Mouse (Mus musculus): ENCODE measurements around the gene Ube2e2. TPM values are rescaled to one million over a fixed set of nuclear protein-coding genes. Genes with fewer than 3 reads are reported as not detected.

The Ube2e2 gene
- total and polyA plus RNA-seq, 3 experiments = not detected

GRCm38 (mm10) chr14:18889571-18889970, 4.5 kb downstream of the Ube2e2 start:
- Histone ChIP-seq H3K4me1 (ENCODE audit: control insufficient read depth in 1 of 2, insufficient read depth in 2 of 2) (no peaks in the 10 kb centered on the region), H3K4me3 (replicated peaks in 1 of 3; ENCODE audit: low read depth in 2 of 3, low read length in 2 of 3, poor library complexity in 1 of 3) (no peak overlapping the region), H3K36me3 (replicated peaks in 1 of 2; ENCODE audit: control insufficient read depth in 1 of 2, insufficient read depth in 1 of 2, low read length in 1 of 2) (no peaks in the 10 kb centered on the region), H3K9me3 (replicated peaks; ENCODE audit: low read length) (peaks cover 6% of the 10 kb centered on the region), H3K4me2 (ENCODE audit: insufficient read depth, low read depth, poor library complexity, severe bottlenecking) (no peak overlapping the region), H3K27ac (ENCODE audit: insufficient read depth, low read depth) (no peak overlapping the region), H3K27me3 (replicated peaks) (no peaks in the 10 kb centered on the region), H3K9ac (ENCODE audit: insufficient read depth, low read depth) (no peak overlapping the region), H3K79me2 (replicated peaks; ENCODE audit: control insufficient read depth, extremely low read depth, insufficient read depth, poor library complexity, severe bottlenecking) (no peaks in the 10 kb centered on the region)
- no peak for TF ChIP-seq E2F4 (IDR thresholded peaks at IDR 0.05; ENCODE audit: insufficient replicate concordance, low read depth, low read length)
- TF ChIP-seq CHD1 (IDR thresholded peaks at IDR 0.05; ENCODE audit: low read depth, low read length) = no peak
- dilution Hi-C loops (cut with MboI; ENCODE audit: extremely low pct_ligation_motif_present, extremely low pct_unique_long_range_greater_than_20kb, low sequenced_read_pairs) (no loop called here), in situ Hi-C loops (cut with MboI; ENCODE audit: low pct_ligation_motif_present, low pct_unique_long_range_greater_than_20kb, low sequenced_read_pairs) (loop anchor here (5.0 kb wide), 1 partner anchor 47 kb away; no protein-coding TSS in a partner anchor)
- DNase-seq (ENCODE audit: extremely low read depth) = no peak

GRCm38 (mm10) chr14:18882493-18882892, 11.6 kb downstream of the Ube2e2 start:
- Histone ChIP-seq H3K27ac (ENCODE audit: insufficient read depth, low read depth) (no peak overlapping the region), H3K9ac (ENCODE audit: insufficient read depth, low read depth) (no peak overlapping the region), H3K4me1 (ENCODE audit: control insufficient read depth in 1 of 2, insufficient read depth in 2 of 2) (no peaks in the 10 kb centered on the region), H3K79me2 (replicated peaks; ENCODE audit: control insufficient read depth, extremely low read depth, insufficient read depth, poor library complexity, severe bottlenecking) (no peaks in the 10 kb centered on the region), H3K4me2 (ENCODE audit: insufficient read depth, low read depth, poor library complexity, severe bottlenecking) (no peak overlapping the region), H3K4me3 (replicated peaks in 1 of 3; ENCODE audit: low read depth in 2 of 3, low read length in 2 of 3, poor library complexity in 1 of 3) (no peak overlapping the region), H3K9me3 (replicated peaks; ENCODE audit: low read length) (no peaks in the 10 kb centered on the region), H3K27me3 (replicated peaks) (no peaks in the 10 kb centered on the region), H3K36me3 (replicated peaks in 1 of 2; ENCODE audit: control insufficient read depth in 1 of 2, insufficient read depth in 1 of 2, low read length in 1 of 2) (no peaks in the 10 kb centered on the region)
- dilution Hi-C loops (cut with MboI; ENCODE audit: extremely low pct_ligation_motif_present, extremely low pct_unique_long_range_greater_than_20kb, low sequenced_read_pairs) = no loop called here
- no peak for DNase-seq (ENCODE audit: extremely low read depth)
- in situ Hi-C loops (cut with MboI; ENCODE audit: low pct_ligation_motif_present, low pct_unique_long_range_greater_than_20kb, low sequenced_read_pairs) = no loop called here
- TF ChIP-seq MXI1 (IDR thresholded peaks at IDR 0.05; ENCODE audit: low read depth, low read length) = no peak
- TF ChIP-seq ELF1 (IDR thresholded peaks at IDR 0.05; ENCODE audit: low read depth, low read length) = no peak
- no peak for TF ChIP-seq SIN3A (IDR thresholded peaks at IDR 0.05; ENCODE audit: low read length)
- TF ChIP-seq HCFC1 (IDR thresholded peaks at IDR 0.05; ENCODE audit: low read depth, low read length) = no peak
- TF ChIP-seq PAX5 (IDR thresholded peaks at IDR 0.05; ENCODE audit: low read length) = no peak
- no peak for TF ChIP-seq CHD1 (IDR thresholded peaks at IDR 0.05; ENCODE audit: low read depth, low read length)
- TF ChIP-seq EP300 (IDR thresholded peaks at IDR 0.05; ENCODE audit: low read length) = no peak
- no peak for TF ChIP-seq TCF12 (IDR thresholded peaks at IDR 0.05; ENCODE audit: low read depth, low read length)
- TF ChIP-seq MAFK (IDR thresholded peaks at IDR 0.05; ENCODE audit: insufficient replicate concordance, low read length) = no peak
- TF ChIP-seq RAD21 (IDR thresholded peaks at IDR 0.05; ENCODE audit: low read depth, low read length) = no peak
- TF ChIP-seq POLR2AphosphoS2 (IDR thresholded peaks at IDR 0.05; ENCODE audit: low read depth, low read length) = no peak
- no peak for TF ChIP-seq UBTF (IDR thresholded peaks at IDR 0.05; ENCODE audit: low read depth, low read length)
- no peak for TF ChIP-seq JUND (conservative IDR thresholded peaks at IDR 0.05; ENCODE audit: low read depth, low read length)
- no peak for TF ChIP-seq CHD2 (IDR thresholded peaks at IDR 0.05; ENCODE audit: low read length)
- TF ChIP-seq TBP (conservative IDR thresholded peaks at IDR 0.05; ENCODE audit: low read depth, low read length) = no peak

Measured in CH12.LX (cell line).